ENCODE assay signal across 27 mouse cellular contexts in the genomic region with DNA sequence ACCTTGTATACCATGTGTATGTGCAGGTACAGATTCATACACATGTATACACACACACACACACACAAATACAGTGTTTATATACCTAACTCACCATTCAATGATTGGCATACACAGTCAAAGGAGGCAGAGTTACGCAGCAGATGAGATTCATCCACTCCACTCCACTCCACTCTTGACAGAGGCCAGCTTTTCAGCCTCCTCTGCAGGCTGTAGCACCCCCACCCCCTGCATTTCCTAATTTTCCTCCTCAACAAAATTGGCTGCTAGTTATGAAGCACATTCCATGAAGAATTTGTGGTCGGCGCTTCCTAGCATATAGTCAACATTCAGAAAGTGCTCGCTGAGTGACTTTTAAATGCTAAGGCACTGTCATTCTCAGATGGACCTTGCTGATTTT.
DNase-seq lines count a peak whose midpoint lies in the region; ATAC-seq and TF ChIP-seq lines count a peak whose summit lies in the region.
"Had no signal": no experiment of that assay in that cellular context is flagged by ENCODE, and none has a peak within 500 bp of the region (broad histone marks: within the 10 kb centered on the region; RNA-seq: fewer than 3 reads in every experiment).

No protein-coding gene starts in this region.

- H3K4me1 ChIP-seq in kidney, postnatal 0 days (replicated peaks; ENCODE audit: insufficient read depth, low read length), result no peaks in the 10 kb centered on the region
- H3K4me1 ChIP-seq in kidney, embryonic 15.5 days, result peaks cover 1% of the 10 kb centered on the region; the same call in 1 of the 2 replicates
- H3K4me1 ChIP-seq in lung, embryonic 15.5 days, result peaks cover 12% of the 10 kb centered on the region
- no peaks in the 10 kb centered on the region; the same call in 1 of the 2 replicates for H3K4me1 ChIP-seq in lung, adult 2 months (ENCODE audit: control insufficient read depth, insufficient read depth, low read length)
- H3K4me1 ChIP-seq: hindbrain, embryonic 10.5 days had no signal

- peak; percentile 33 for DNase-seq in kidney, postnatal 0 days (ENCODE audit: low spot score)
- DNase-seq in lung, postnatal 14 days, result no peak
- DNase-seq in lung, postnatal 10 days, result peak; percentile 34
- DNase-seq in lung, adult 2 months, result no peak
- no peak for DNase-seq in spleen, adult 18-20 months
- DNase-seq: adrenal gland, postnatal 10 days; adrenal gland, postnatal 36 days; B cell, adult 2 months; cerebellum, adult 18-20 months; cerebellum, adult 9-10 months; cerebellum, postnatal 14 days; gastrocnemius, postnatal 10 days; gastrocnemius, postnatal 36 days; heart, postnatal 10 days; heart, postnatal 36 days had no signal

- no peak overlapping the region for H3K9ac ChIP-seq in kidney, postnatal 0 days (ENCODE audit: low read depth, low read length)
- no peak overlapping the region for H3K9ac ChIP-seq in kidney, embryonic 15.5 days
- H3K9ac ChIP-seq in lung, embryonic 15.5 days, result no peak overlapping the region
- H3K9ac ChIP-seq: forebrain, embryonic 13.5 days; heart, embryonic 15.5 days; hindbrain, embryonic 13.5 days had no signal

- whole genome bisulfite sequencing in kidney, postnatal 0 days, result 83% methylated on average over 4 of the region's 4 CpGs
- 85% methylated on average over 4 of the region's 4 CpGs for WGBS in kidney, embryonic 15.5 days
- 31% methylated on average over 4 of the region's 4 CpGs for WGBS in lung, embryonic 15.5 days
- 70% methylated on average over 4 of the region's 4 CpGs for WGBS in lung, adult 2 months

- no peaks in the 10 kb centered on the region for H3K9me3 ChIP-seq in kidney, postnatal 0 days (replicated peaks; ENCODE audit: low read length)
- no peaks in the 10 kb centered on the region for H3K9me3 ChIP-seq in kidney, embryonic 15.5 days (replicated peaks)
- no peaks in the 10 kb centered on the region for H3K9me3 ChIP-seq in lung, embryonic 15.5 days
- H3K9me3 ChIP-seq: heart, embryonic 15.5 days; hindbrain, embryonic 13.5 days had no signal

- no peak overlapping the region for H3K4me2 ChIP-seq in kidney, postnatal 0 days (ENCODE audit: low read length)
- no peak overlapping the region for H3K4me2 ChIP-seq in kidney, embryonic 15.5 days
- H3K4me2 ChIP-seq in lung, embryonic 15.5 days, result no peak overlapping the region
- H3K4me2 ChIP-seq: forebrain, embryonic 13.5 days; heart, embryonic 11.5 days; heart, embryonic 15.5 days; hindbrain, embryonic 13.5 days had no signal

- H3K27ac ChIP-seq in kidney, postnatal 0 days, result no peak overlapping the region
- H3K27ac ChIP-seq in kidney, embryonic 15.5 days, result no peak overlapping the region
- no peak overlapping the region for H3K27ac ChIP-seq in lung, embryonic 15.5 days
- H3K27ac ChIP-seq: forebrain, embryonic 10.5 days; forebrain, embryonic 13.5 days; heart, embryonic 15.5 days; hindbrain, embryonic 10.5 days; hindbrain, embryonic 13.5 days had no signal

- H3K36me3 ChIP-seq in kidney, postnatal 0 days (ENCODE audit: insufficient read depth, low read length), result no peaks in the 10 kb centered on the region
- H3K36me3 ChIP-seq in kidney, embryonic 15.5 days, result no peaks in the 10 kb centered on the region
- no peaks in the 10 kb centered on the region for H3K36me3 ChIP-seq in lung, embryonic 15.5 days
- H3K36me3 ChIP-seq: forebrain, embryonic 10.5 days; G1E; heart, embryonic 15.5 days; hindbrain, embryonic 10.5 days; hindbrain, embryonic 13.5 days had no signal

- TF ChIP-seq CTCF in kidney, postnatal 0 days (IDR thresholded peaks at IDR 0.05; ENCODE audit: low read depth), result no peak
- no peak for TF ChIP-seq CTCF in lung, adult 2 months (IDR thresholded peaks at IDR 0.05; ENCODE audit: insufficient read depth, low read length)

- H3K4me3 ChIP-seq in kidney, postnatal 0 days (replicated peaks; ENCODE audit: low read depth, low read length), result no peak overlapping the region
- no peak overlapping the region for H3K4me3 ChIP-seq in kidney, embryonic 15.5 days (replicated peaks)
- H3K4me3 ChIP-seq in lung, embryonic 15.5 days, result no peak overlapping the region
- no peak overlapping the region for H3K4me3 ChIP-seq in lung, adult 2 months (replicated peaks; ENCODE audit: extremely low read depth, low read depth, low read length)
- H3K4me3 ChIP-seq: forebrain, embryonic 10.5 days; forebrain, embryonic 13.5 days; heart, embryonic 15.5 days; hindbrain, embryonic 10.5 days; hindbrain, embryonic 13.5 days had no signal

- no peaks in the 10 kb centered on the region for H3K27me3 ChIP-seq in kidney, postnatal 0 days (ENCODE audit: insufficient read depth, low read length)
- H3K27me3 ChIP-seq in kidney, embryonic 15.5 days, result no peaks in the 10 kb centered on the region
- no peaks in the 10 kb centered on the region for H3K27me3 ChIP-seq in lung, embryonic 15.5 days
- H3K27me3 ChIP-seq: CH12.LX; forebrain, embryonic 13.5 days; heart, embryonic 15.5 days; hindbrain, embryonic 13.5 days; Patski had no signal

- no peak for TF ChIP-seq POLR2A in lung, adult 2 months (IDR thresholded peaks at IDR 0.05; ENCODE audit: borderline replicate concordance, extremely low read depth, low read depth, low read length)

- ATAC-seq in kidney, postnatal 0 days (replicated peaks; ENCODE audit: low FRiP score, low read depth), result no peak
- no peak for ATAC-seq in kidney, embryonic 15.5 days (replicated peaks; ENCODE audit: low FRiP score)
- ATAC-seq in lung, embryonic 15.5 days (ENCODE audit: borderline replicate concordance, extremely low read depth, low FRiP score, low TSS enrichment), result peak; percentile 84; the same call in 1 of the 2 replicates
- ATAC-seq: forebrain, embryonic 13.5 days; forebrain, embryonic 16.5 days; Patski had no signal

Comparison
In these comparisons a context has a peak if more than half of its experiments do, and no peak if none do; other contexts are left out.
1. DNase-seq: peak in kidney, postnatal 0 days (single experiment) and lung, postnatal 10 days (single experiment); none in lung, postnatal 14 days (single experiment), lung, adult 2 months (single experiment) and spleen, adult 18-20 months (0 of 2).